Mouse (Mus musculus) heart, embryonic 15.5 days (tissue): Measurements from ENCODE around the gene Kifc1. TPM values are rescaled to one million over a fixed set of nuclear protein-coding genes. Genes with fewer than 3 reads are reported as not detected.
"Not testable (repeated sequence)": the region's sequence is repeated elsewhere in the genome, so short reads cannot be mapped to it uniquely, and the experiment has no call there.

ENCODE experiments used
- ATAC-seq: fragments of 200-750 bp; cut with Nextera tagmentation; replicated peaks from 2 replicates; pipeline ENCODE4 v1.8.0; 2017; ENCODE audit warnings: low read depth, moderate TSS enrichment; ENCODE audit not compliant: insufficient number of reproducible peaks, insufficient read depth, low FRiP score
- H3K27ac ChIP-seq: fragments of 300-500 bp; sonication (generic); 2 replicates; pipeline ENCODE4 v1.5.1; 2015; ENCODE audit warnings: mild to moderate bottlenecking, inconsistent platforms
- H3K27me3 ChIP-seq: fragments of 300-500 bp; sonication (generic); 2 replicates; pipeline ENCODE4 v1.6.1; 2015; ENCODE audit warnings: inconsistent platforms
- H3K36me3 ChIP-seq: fragments of 300-500 bp; sonication (generic); 2 replicates; pipeline ENCODE4 v1.6.1; 2015; ENCODE audit warnings: mild to moderate bottlenecking, inconsistent platforms
- H3K4me1 ChIP-seq: fragments of 300-500 bp; sonication (generic); replicated peaks from 2 replicates; pipeline ENCODE4 v1.6.1; 2015; ENCODE audit warnings: inconsistent platforms
- H3K4me2 ChIP-seq: fragments of 300-500 bp; sonication (generic); 2 replicates; pipeline ENCODE4 v1.6.1; 2015; ENCODE audit warnings: inconsistent platforms, mild to moderate bottlenecking, moderate library complexity
- H3K4me3 ChIP-seq: fragments of 300-500 bp; sonication (generic); 2 replicates; pipeline ENCODE4 v1.5.1; 2015; ENCODE audit warnings: mild to moderate bottlenecking, inconsistent platforms
- H3K9ac ChIP-seq: fragments of 300-500 bp; sonication (generic); 2 replicates; pipeline ENCODE4 v1.6.1; 2015; ENCODE audit warnings: mild to moderate bottlenecking, inconsistent platforms
- H3K9me3 ChIP-seq: fragments of 300-500 bp; sonication (generic); replicated peaks from 2 replicates; pipeline ENCODE4 v1.6.1; 2016; ENCODE audit warnings: inconsistent platforms
- WGBS: fragments of 180-500 bp; shearing (Covaris S2); methylation state at CpG from one replicate; pipeline ENCODE4 v1.1.7; 2015; ENCODE audit warnings: mixed read lengths; 5-methylcytosine and 5-hydroxymethylcytosine counted together
- polyA plus RNA-seq: library from polyadenylated mRNA; unstranded; fragments of >200 nt; fragmentation: Nextera tagmentation; extraction: Ambion mirVana; gene quantifications from 2 replicates; pipeline ENCODE4 v1.2.1, GENCODE M21; 2015

The Kifc1 gene
- polyA plus RNA-seq, 1 experiment from 2014 or later = 5.3 TPM

DNA sequence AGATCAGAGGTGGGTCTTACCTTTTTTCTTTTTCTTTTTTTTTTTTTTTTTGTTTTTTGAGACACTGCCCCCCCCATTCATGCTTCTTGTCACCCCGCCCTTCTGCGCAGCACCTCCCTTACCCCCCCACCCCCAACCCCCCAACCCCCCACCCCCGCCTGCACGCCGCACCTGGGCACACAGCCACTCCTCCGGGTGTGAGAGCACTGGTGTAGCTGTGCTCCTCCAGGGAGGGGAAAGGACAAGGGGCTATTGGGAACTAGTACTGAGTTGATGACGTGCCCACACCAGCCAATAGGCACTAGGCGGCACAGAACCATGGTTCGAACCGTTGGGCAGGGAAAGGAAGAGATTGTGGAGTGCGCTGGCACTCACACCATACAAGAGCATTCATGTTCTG is 16.1 kb downstream of the Kifc1 start:
- Histone ChIP-seq H3K27me3 (no peaks in the 10 kb centered on the region), H3K9ac (no peak overlapping the region), H3K4me2 (no peak overlapping the region), H3K4me3 (no peak overlapping the region), H3K36me3 (peaks cover 19% of the 10 kb centered on the region; the same call in 1 of the 2 replicates), H3K9me3 (no peaks in the 10 kb centered on the region), H3K4me1 (no peaks in the 10 kb centered on the region), H3K27ac (no peak overlapping the region)
- WGBS = 83% methylated on average over 6 of the region's 11 CpGs
- no peak for ATAC-seq

DNA sequence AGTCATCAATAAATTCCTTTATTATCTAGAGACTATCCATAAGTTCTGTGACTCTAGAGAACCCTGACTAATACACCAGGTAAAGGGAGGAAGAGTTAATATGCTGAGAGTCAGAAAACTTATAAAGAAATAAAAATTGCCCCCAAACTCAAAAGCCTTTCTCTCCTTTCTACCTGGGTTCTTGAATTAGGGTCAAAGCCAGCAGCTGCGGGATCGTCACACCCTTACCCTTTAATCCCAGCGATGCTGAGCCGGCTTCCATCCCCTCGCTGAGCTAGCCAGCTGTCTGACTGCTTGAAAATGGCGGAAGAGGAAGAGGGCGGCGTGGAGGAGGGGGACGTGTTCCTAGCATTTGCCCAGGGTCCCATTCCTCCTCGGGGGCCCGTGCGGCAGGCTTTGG is 16.9 kb downstream of the Kifc1 start, which contains the start of gene Gm7029:
TSS of gene Gm7029 (plus strand) at position 301 of the 400 bp plus-strand sequence.
- H3K27ac ChIP-seq, H3K4me1 ChIP-seq, H3K27me3 ChIP-seq, H3K9ac ChIP-seq, ATAC-seq, H3K4me2 ChIP-seq, H3K9me3 ChIP-seq, H3K4me3 ChIP-seq: not testable (repeated sequence)
- H3K36me3 ChIP-seq = peaks cover 19% of the 10 kb centered on the region; the same call in 1 of the 2 replicates
- WGBS = 71% methylated on average over 3 of the region's 12 CpGs

DNA sequence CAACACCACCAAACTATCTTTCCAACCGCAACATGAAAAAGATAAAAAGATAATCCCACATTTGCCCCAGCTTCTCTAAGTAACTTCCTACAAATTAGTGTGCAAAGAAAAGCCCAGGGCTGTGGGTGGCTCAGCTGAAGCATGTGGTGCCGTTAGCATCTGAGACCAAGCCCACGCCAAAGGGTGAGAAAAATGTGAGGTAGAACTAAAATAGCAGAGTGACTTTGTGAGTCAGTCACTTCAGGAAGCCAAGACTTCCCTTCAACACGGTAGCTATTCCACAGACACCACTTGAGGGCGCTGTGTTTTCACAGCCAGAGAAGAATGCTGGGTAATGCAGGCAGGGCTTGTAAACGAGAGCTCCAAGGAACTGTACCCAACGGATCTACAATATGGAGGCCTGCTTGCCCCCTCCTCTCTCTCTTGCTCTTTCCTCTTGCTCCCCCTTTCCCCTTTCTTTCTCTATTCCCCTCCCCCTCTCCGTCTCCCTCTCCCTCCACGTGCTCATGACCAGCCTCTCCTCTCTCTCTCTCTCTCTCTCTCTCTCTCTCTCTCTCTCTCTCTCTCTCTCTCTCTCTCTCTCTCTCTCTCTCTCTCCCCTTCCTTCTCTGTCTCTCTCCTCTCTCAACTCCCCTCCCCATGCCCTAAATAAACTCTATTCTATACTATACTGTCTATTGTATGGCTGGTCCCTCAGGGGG is 25.0 kb downstream of the Kifc1 start:
- ATAC-seq = 0 out of 2 replicates have a peak, but pooled peaks have one; percentile 22
- Histone ChIP-seq H3K27me3 (no peaks in the 10 kb centered on the region), H3K27ac (no peak overlapping the region), H3K9me3 (no peaks in the 10 kb centered on the region), H3K4me3 (no peak overlapping the region), H3K4me1 (peaks cover 4% of the 10 kb centered on the region; the same call in 1 of the 2 replicates), H3K36me3 (no peaks in the 10 kb centered on the region), H3K9ac (no peak overlapping the region), H3K4me2 (no peak overlapping the region)
- WGBS = 27% methylated on average over 9 of the region's 9 CpGs

DNA sequence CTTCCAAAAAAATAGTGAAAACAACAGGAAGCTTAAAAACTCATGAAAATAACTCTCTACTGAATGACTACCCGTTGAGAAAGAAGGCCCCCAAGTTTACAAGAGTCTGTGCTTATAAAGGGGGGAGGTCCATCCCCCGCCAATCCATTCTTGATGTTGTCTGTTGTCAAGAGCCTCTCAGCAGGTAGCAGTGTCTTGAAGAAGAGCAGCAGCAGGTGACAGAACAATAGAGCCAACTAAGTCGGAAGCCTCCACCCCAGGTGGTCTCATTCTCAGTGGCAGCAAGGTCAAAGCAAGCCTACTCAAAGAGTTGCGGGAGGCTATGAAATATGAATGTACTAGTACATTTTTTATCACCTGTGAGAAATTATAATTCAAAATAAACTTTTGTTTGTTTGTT is 32.6 kb downstream of the Kifc1 start:
- Histone ChIP-seq H3K27ac (no peak overlapping the region), H3K36me3 (no peaks in the 10 kb centered on the region), H3K27me3 (no peaks in the 10 kb centered on the region), H3K4me3 (no peak overlapping the region), H3K4me1 (no peaks in the 10 kb centered on the region), H3K9me3 (no peaks in the 10 kb centered on the region; the same call in 1 of the 2 replicates), H3K9ac (no peak overlapping the region), H3K4me2 (no peak overlapping the region)
- no peak for ATAC-seq
- WGBS = 76% methylated on average over 4 of the region's 4 CpGs

DNA sequence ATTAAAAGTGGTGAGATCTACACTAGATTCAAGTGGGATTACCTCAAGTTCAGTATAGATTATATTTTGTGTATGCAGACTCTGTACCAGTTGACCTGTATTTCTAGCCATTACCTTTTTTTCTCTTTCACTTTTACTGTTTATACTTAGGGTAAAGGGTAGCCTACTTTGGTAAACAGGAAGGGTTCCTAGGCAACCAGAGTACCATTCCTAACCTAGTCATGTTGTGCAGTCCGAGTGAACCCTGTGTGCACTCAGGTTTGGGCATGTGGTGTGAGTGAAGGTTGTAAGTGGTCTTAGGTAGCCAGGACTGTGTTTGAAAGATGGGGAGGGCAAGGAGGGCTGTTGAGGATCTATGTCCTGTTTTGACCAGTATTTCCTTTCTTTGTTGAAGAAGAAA is 39.1 kb downstream of the Kifc1 start:
- no peak overlapping the region for H3K9ac ChIP-seq

DNA sequence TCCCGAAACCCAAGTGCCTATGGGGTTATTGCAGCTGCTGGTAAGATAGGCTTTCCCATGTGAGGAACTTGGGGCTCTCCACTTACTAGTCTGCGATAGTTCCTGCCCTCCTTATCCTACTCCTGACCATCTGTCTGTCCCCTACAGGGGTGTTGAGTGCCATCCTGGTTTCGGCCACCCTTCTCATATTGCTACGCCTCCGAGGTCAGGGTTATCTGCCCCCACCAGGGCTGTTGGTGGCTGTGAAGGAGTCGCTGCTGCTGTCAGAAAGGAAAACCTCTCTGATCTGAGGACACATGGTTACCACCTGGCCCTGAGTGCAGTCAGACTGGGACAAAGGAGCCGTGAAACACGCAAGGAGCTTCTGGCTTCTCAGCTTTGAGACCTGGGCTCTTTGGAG is 42.3 kb downstream of the Kifc1 start:
- Histone ChIP-seq H3K4me2 (no peak overlapping the region), H3K27ac (no peak overlapping the region), H3K4me3 (no peak overlapping the region), H3K9me3 (no peaks in the 10 kb centered on the region), H3K4me1 (peaks cover 7% of the 10 kb centered on the region), H3K27me3 (no peaks in the 10 kb centered on the region), H3K9ac (no peak overlapping the region), H3K36me3 (no peaks in the 10 kb centered on the region)
- ATAC-seq = no peak
- WGBS = 65% methylated on average over 8 of the region's 8 CpGs

More for the DNA sequence above, 39.1 kb downstream of the Kifc1 start:
- Histone ChIP-seq H3K4me3 (no peak overlapping the region), H3K36me3 (no peaks in the 10 kb centered on the region), H3K27me3 (no peaks in the 10 kb centered on the region), H3K4me1 (no peaks in the 10 kb centered on the region), H3K27ac (no peak overlapping the region), H3K9me3 (no peaks in the 10 kb centered on the region), H3K4me2 (no peak overlapping the region)
- WGBS = 42% methylated on average over 1 of the region's 1 CpGs
- no peak for ATAC-seq

DNA sequence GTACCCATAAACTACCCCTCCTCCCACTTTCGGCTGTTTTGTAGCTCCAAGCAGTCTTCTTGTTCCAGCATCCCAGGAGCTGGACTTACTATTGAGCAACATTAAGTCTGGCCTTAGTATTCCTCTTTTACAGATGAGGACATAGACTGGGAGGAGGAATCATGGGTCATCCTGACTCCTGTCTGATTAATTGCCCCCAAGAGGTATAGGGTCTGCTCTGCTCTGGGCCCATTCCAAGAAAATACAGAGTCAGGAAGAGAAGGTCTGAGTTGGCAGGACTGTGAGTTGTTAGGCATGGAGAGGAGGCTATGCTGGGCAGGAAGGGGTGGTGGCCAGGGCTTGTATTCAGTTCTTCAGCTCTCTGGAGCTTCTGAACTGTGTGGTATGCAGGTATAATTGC is 46.3 kb downstream of the Kifc1 start:
- H3K4me2 ChIP-seq = peak overlapping the region; percentile 77
- H3K27ac ChIP-seq = no peak overlapping the region
- peak overlapping the region; percentile 85 for H3K4me3 ChIP-seq
- H3K9me3 ChIP-seq = no peaks in the 10 kb centered on the region
- no peak for ATAC-seq
- 0 out of 2 replicates have a peak, but pooled peaks cover under 1% of the 10 kb centered on the region for H3K36me3 ChIP-seq
- H3K9ac ChIP-seq = no peak overlapping the region
- peaks cover 11% of the 10 kb centered on the region for H3K4me1 ChIP-seq
- H3K27me3 ChIP-seq = no peaks in the 10 kb centered on the region
- 77% methylated on average over 1 of the region's 1 CpGs for WGBS

DNA sequence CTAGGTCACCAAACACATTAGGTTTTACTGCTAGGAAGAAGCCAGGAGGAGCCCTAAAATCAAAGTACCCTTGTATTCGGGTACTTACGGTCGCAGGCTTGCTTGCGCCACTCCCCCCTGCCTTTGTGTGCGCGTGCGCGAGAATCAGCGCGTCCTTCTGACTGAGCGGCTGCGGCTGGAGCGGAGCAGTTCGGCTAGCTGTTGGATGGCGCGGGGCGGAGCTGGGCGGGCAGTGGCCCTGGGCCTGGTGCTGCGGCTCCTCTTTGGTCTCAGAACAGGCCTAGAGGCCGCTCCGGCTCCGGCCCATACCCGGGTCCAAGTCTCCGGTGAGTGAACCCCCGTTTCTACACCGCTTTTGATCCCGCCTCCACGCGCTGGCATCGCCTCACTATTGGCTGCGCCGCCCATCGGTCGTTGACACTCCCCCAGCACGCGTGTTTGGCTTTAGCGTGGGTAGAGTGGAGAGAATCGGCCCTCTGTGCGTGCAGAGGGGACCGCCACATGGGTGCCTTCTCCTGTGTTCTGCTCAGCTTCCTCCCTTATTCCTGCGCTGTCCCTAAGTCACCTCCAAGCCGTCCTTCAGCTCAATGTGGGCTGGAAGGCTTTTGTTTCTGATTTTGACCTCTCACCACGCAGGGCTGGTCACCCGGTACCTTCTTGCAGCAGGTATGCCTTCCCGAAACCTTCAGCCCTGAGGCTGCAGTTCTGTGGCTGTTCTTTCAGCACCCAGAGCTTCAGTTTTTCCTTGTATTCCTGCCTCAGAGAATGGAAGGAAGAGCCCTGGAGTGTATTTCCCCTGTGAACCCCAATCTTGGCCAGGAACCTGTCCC is 47.3 kb downstream of the Kifc1 start, which contains the start of gene Cd320:
TSS of gene Cd320 (plus strand) at position 126 of the 830 bp plus-strand sequence.
- WGBS = under 1% methylated on average over 45 of the region's 45 CpGs
- Histone ChIP-seq H3K4me3 (peak within 1 kb of the TSS; percentile 85), H3K27ac (peak within 1 kb of the TSS; percentile 55; the same call in 1 of the 2 replicates), H3K4me1 (peaks cover 11% of the 10 kb centered on the region), H3K27me3 (no peaks in the 10 kb centered on the region), H3K4me2 (peak within 1 kb of the TSS; percentile 77), H3K9me3 (no peaks in the 10 kb centered on the region), H3K36me3 (peaks cover 11% of the 10 kb centered on the region; the same call in 1 of the 2 replicates), H3K9ac (peak within 1 kb of the TSS; percentile 73)
- ATAC-seq = peak; percentile 88

DNA sequence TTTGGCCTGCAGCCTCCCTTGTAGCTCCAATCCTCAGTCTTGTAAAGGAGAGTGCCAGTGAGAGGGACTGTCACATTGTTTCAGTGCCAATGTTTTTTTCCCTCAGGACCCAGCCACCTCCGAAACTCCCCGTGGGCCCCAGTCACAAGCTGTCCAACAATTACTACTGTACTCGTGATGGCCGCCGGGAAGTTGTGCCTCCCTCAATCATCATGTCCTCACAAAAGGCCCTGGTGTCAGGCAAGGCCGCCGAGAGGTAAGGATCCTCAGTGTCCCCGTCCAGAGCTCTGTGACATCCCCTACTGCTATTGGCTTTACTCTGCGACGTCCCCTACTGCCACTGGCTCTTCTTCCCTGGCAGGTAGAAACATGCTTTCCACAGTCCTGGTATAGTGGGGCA is 60.9 kb downstream of the Kifc1 start:
- Histone ChIP-seq H3K27me3 (no peaks in the 10 kb centered on the region), H3K27ac (peak overlapping the region; percentile 62), H3K9ac (no peak overlapping the region), H3K4me1 (peaks cover 39% of the 10 kb centered on the region), H3K4me3 (no peak overlapping the region), H3K4me2 (peak overlapping the region; percentile 31; the same call in 1 of the 2 replicates), H3K9me3 (no peaks in the 10 kb centered on the region), H3K36me3 (peaks cover 44% of the 10 kb centered on the region)
- no peak for ATAC-seq
- 85% methylated on average over 10 of the region's 10 CpGs for WGBS

DNA sequence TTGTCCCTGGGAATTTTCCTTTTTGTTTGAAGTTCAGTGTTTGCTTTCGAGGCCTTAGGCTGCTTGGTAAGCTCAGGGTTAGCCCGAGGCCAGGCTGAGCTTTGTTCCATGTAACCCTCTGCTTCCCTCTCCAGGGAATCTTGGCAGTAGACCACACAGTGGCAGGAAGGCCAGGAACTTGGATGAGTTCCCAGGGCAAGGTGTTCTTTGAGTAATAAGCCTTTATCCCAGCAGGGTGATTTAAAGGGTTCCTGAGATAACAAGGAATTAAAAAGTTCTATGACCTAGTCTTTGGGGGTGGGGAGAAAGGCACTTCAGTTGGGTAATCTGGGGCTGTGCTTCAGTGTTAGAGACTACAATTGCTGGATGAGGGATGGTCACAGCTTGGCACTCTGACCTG is 61.6 kb downstream of the Kifc1 start:
- no peaks in the 10 kb centered on the region for H3K9me3 ChIP-seq
- no peak overlapping the region for H3K4me3 ChIP-seq
- peaks cover 39% of the 10 kb centered on the region for H3K4me1 ChIP-seq
- 20% methylated on average over 2 of the region's 2 CpGs for WGBS
- H3K27ac ChIP-seq = peak overlapping the region; percentile 62
- peak; percentile 61 for ATAC-seq
- H3K27me3 ChIP-seq = no peaks in the 10 kb centered on the region
- H3K4me2 ChIP-seq = peak overlapping the region; percentile 31; the same call in 1 of the 2 replicates
- peaks cover 37% of the 10 kb centered on the region for H3K36me3 ChIP-seq
- no peak overlapping the region for H3K9ac ChIP-seq

DNA sequence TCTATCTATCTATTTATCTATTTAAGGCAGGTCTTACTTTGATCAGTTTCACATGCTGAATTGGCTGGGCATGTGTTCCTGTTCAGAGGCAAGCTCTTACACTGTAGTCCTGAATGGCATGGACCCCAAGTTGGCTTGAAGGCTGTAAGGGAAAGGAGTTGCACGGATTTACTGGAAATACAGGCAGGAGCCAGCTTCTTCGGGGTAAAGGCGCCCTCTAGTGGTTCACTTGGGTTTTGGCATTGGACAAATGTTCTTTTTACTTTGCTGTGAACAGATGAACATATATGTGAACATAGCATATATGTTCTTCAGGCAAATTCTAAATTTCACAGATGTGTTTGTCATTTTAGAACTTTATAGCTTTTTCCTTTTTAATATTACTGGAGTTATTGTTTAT is 63.6 kb downstream of the Kifc1 start:
- no peak for ATAC-seq
- peaks cover 29% of the 10 kb centered on the region for H3K36me3 ChIP-seq
- no peaks in the 10 kb centered on the region for H3K27me3 ChIP-seq
- no peaks in the 10 kb centered on the region for H3K9me3 ChIP-seq
- no peak overlapping the region for H3K4me2 ChIP-seq
- under 1% methylated on average over 3 of the region's 3 CpGs for WGBS
- H3K4me3 ChIP-seq = no peak overlapping the region
- H3K27ac ChIP-seq = no peak overlapping the region
- no peak overlapping the region for H3K9ac ChIP-seq
- peaks cover 56% of the 10 kb centered on the region for H3K4me1 ChIP-seq
